Mouse (Mus musculus) CH12.LX (cell line): ENCODE measurements at regions not wholly inside any gene's neighbourhood (a gene's known extent, or its start where the extent isn't known, plus 50 kb on each side); places are given as distances from the start of the nearest gene placed in this dataset.

ENCODE experiments used
- DNase-seq: peaks from one replicate; pipeline ENCODE4 v3.0.0-alpha.2; 2013; ENCODE audit errors: extremely low read depth
- H3K27ac ChIP-seq: 2 replicates; pipeline ENCODE4 v1.5.1; 2012; ENCODE audit warnings: low read depth, mild to moderate bottlenecking, control low read depth, moderate library complexity; ENCODE audit not compliant: insufficient read depth
- H3K27me3 ChIP-seq: replicated peaks from 2 replicates; pipeline ENCODE3; 2012; ENCODE audit warnings: inconsistent platforms
- H3K36me3 ChIP-seq, 2 experiments: replicated peaks in 1 of 2; 2 replicates each; pipeline versions ENCODE3 to v1.6.1; 2012; ENCODE audit warnings: inconsistent platforms in 1 of 2, low read length in 1 of 2, mild to moderate bottlenecking in 1 of 2, mixed read lengths in 1 of 2, moderate library complexity in 1 of 2; ENCODE audit not compliant: control insufficient read depth in 1 of 2, insufficient read depth in 1 of 2
- H3K4me1 ChIP-seq, 2 experiments: 2 replicates each; pipeline ENCODE4 v1.6.1; 2012; ENCODE audit warnings: inconsistent platforms in 1 of 2, moderate library complexity in 1 of 2; ENCODE audit not compliant: insufficient read depth in 2 of 2, control insufficient read depth in 1 of 2
- H3K4me2 ChIP-seq: 2 replicates; pipeline ENCODE4 v1.6.1; 2012; ENCODE audit warnings: low read depth, mild to moderate bottlenecking, control low read depth; ENCODE audit not compliant: poor library complexity, insufficient read depth, severe bottlenecking
- H3K4me3 ChIP-seq, 3 experiments: fragments of 150-350 bp in 1 of 3; sonication (generic) in 1 of 3; replicated peaks in 1 of 3; 2 replicates each; pipeline versions ENCODE3 to v1.5.1; 2011 to 2012; ENCODE audit warnings: low read depth in 2 of 3, low read length in 2 of 3, mild to moderate bottlenecking in 2 of 3, moderate library complexity in 2 of 3, control low read depth in 1 of 3, improper control_type of control experiment in 1 of 3, inconsistent platforms in 1 of 3, mixed read lengths in 1 of 3; ENCODE audit not compliant: poor library complexity in 1 of 3
- H3K79me2 ChIP-seq: replicated peaks from 2 replicates; pipeline ENCODE4 v1.6.1; 2012; ENCODE audit warnings: mild to moderate bottlenecking, moderate library complexity; ENCODE audit not compliant: control insufficient read depth, poor library complexity, insufficient read depth, severe bottlenecking; ENCODE audit errors: extremely low read depth
- H3K9ac ChIP-seq: 2 replicates; pipeline ENCODE4 v1.6.1; 2012; ENCODE audit warnings: low read depth, mild to moderate bottlenecking, control low read depth, moderate library complexity; ENCODE audit not compliant: insufficient read depth
- H3K9me3 ChIP-seq: replicated peaks from 2 replicates; pipeline ENCODE3; 2012; ENCODE audit warnings: low read length, inconsistent platforms, mixed read lengths
- BHLHE40 ChIP-seq: IDR thresholded peaks from 2 replicates; pipeline ENCODE4 v1.6.1; 2011; ENCODE audit warnings: mild to moderate bottlenecking, low read depth, low read length, improper control_type of control experiment
- CHD1 ChIP-seq: IDR thresholded peaks from 2 replicates; pipeline ENCODE4 v1.6.1; 2012; ENCODE audit warnings: low read depth, low read length, improper control_type of control experiment, inconsistent platforms
- CHD2 ChIP-seq: IDR thresholded peaks from 2 replicates; pipeline ENCODE4 v1.6.1; 2011; ENCODE audit warnings: low read length, improper control_type of control experiment
- CTCF ChIP-seq, 2 experiments: IDR thresholded peaks in 1 of 2; conservative IDR thresholded peaks in 1 of 2; 2 replicates each; pipeline ENCODE4 v1.5.1; 2011 to 2012; ENCODE audit warnings: low read depth in 2 of 2, low read length in 2 of 2, improper control_type of control experiment in 1 of 2, inconsistent platforms in 1 of 2, mild to moderate bottlenecking in 1 of 2, moderate library complexity in 1 of 2
- ELF1 ChIP-seq: IDR thresholded peaks from 2 replicates; pipeline ENCODE4 v1.6.1; 2014; ENCODE audit warnings: low read depth, mild to moderate bottlenecking, inconsistent platforms, low read length, improper control_type of control experiment
- ETS1 ChIP-seq: conservative IDR thresholded peaks from 2 replicates; pipeline ENCODE4 v1.6.1; 2012; ENCODE audit warnings: low read depth, mild to moderate bottlenecking, inconsistent platforms, low read length, improper control_type of control experiment, moderate library complexity
- IRF4 ChIP-seq: IDR thresholded peaks from 2 replicates; pipeline ENCODE4 v1.6.1; 2014; ENCODE audit warnings: low read depth, mild to moderate bottlenecking, inconsistent platforms, low read length, improper control_type of control experiment
- KAT2A ChIP-seq: IDR thresholded peaks from 2 replicates; pipeline ENCODE4 v1.6.1; 2012; ENCODE audit warnings: low read length, improper control_type of control experiment, inconsistent platforms; ENCODE audit not compliant: insufficient replicate concordance
- MAZ ChIP-seq: IDR thresholded peaks from 2 replicates; pipeline ENCODE4 v1.6.1; 2012; ENCODE audit warnings: low read depth, mild to moderate bottlenecking, inconsistent platforms, low read length, improper control_type of control experiment, moderate library complexity
- MEF2A ChIP-seq: IDR thresholded peaks from 2 replicates; pipeline ENCODE4 v1.6.1; 2014; ENCODE audit warnings: low read depth, mild to moderate bottlenecking, inconsistent platforms, low read length, improper control_type of control experiment, borderline replicate concordance
- MYC ChIP-seq: IDR thresholded peaks from 2 replicates; pipeline ENCODE4 v1.6.1; 2011; ENCODE audit warnings: low read depth, mild to moderate bottlenecking, improper control_type of control experiment, low read length
- NELFE ChIP-seq: IDR thresholded peaks from 2 replicates; pipeline ENCODE4 v1.6.1; 2011; ENCODE audit warnings: low read depth, low read length, improper control_type of control experiment
- POLR2A ChIP-seq: IDR thresholded peaks from 2 replicates; pipeline ENCODE4 v1.6.1; 2011; ENCODE audit warnings: low read depth, mild to moderate bottlenecking, improper control_type of control experiment, low read length
- POLR2AphosphoS2 ChIP-seq: IDR thresholded peaks from 2 replicates; pipeline ENCODE4 v1.6.1; 2011; ENCODE audit warnings: low read depth, low read length, improper control_type of control experiment
- RAD21 ChIP-seq: IDR thresholded peaks from 2 replicates; pipeline ENCODE4 v1.6.1; 2011; ENCODE audit warnings: low read depth, mild to moderate bottlenecking, low read length, improper control_type of control experiment, moderate library complexity
- RCOR1 ChIP-seq: conservative IDR thresholded peaks from 2 replicates; pipeline ENCODE4 v1.6.1; 2012; ENCODE audit warnings: low read depth, mild to moderate bottlenecking, inconsistent platforms, low read length, improper control_type of control experiment
- TBP ChIP-seq: conservative IDR thresholded peaks from 2 replicates; pipeline ENCODE4 v1.6.1; 2011; ENCODE audit warnings: low read depth, low read length, improper control_type of control experiment
- TCF12 ChIP-seq: IDR thresholded peaks from 2 replicates; pipeline ENCODE4 v1.6.1; 2014; ENCODE audit warnings: low read depth, mild to moderate bottlenecking, inconsistent platforms, low read length, improper control_type of control experiment
- USF2 ChIP-seq: conservative IDR thresholded peaks from 2 replicates; pipeline ENCODE4 v1.6.1; 2011; ENCODE audit warnings: low read depth, low read length, improper control_type of control experiment
- ZC3H11A ChIP-seq: IDR thresholded peaks from 2 replicates; pipeline ENCODE4 v1.6.1; 2012; ENCODE audit warnings: low read depth, mild to moderate bottlenecking, inconsistent platforms, low read length, improper control_type of control experiment
- ZKSCAN1 ChIP-seq: IDR thresholded peaks from 2 replicates; pipeline ENCODE4 v1.6.1; 2012; ENCODE audit warnings: low read depth, inconsistent platforms, low read length, improper control_type of control experiment, borderline replicate concordance
- ZMIZ1 ChIP-seq: IDR thresholded peaks from 2 replicates; pipeline ENCODE4 v1.6.1; 2012; ENCODE audit warnings: low read depth, mild to moderate bottlenecking, inconsistent platforms, low read length, improper control_type of control experiment
- ZNF384 ChIP-seq: IDR thresholded peaks from 2 replicates; pipeline ENCODE4 v1.6.1; 2012; ENCODE audit warnings: low read depth, low read length, improper control_type of control experiment, inconsistent platforms
- dilution Hi-C: fragments of 300-500 bp; cut with MboI; formaldehyde crosslinking; loops from 2 replicates; pipeline ENCODE4 v1.14.3; 2020; ENCODE audit warnings: low sequenced_read_pairs; ENCODE audit not compliant: extremely low pct_unique_long_range_greater_than_20kb, extremely low pct_ligation_motif_present
- in situ Hi-C: fragments of 300-500 bp; cut with MboI; formaldehyde crosslinking; loops from 3 replicates; pipeline ENCODE4 v1.14.3; 2019; ENCODE audit warnings: low sequenced_read_pairs, low pct_ligation_motif_present, low pct_unique_long_range_greater_than_20kb, mixed read lengths

GRCm38 (mm10) chr14:31931971-31932370, 96.8 kb upstream of the Galnt15 start:
- H3K27ac ChIP-seq = no peak overlapping the region
- no peak overlapping the region for H3K9ac ChIP-seq
- no peaks in the 10 kb centered on the region for H3K27me3 ChIP-seq
- H3K4me1 ChIP-seq = 0 out of 4 replicates have a peak, but pooled peaks cover 0 to 5% of the 10 kb centered on the region in 2 experiments
- H3K9me3 ChIP-seq = no peaks in the 10 kb centered on the region
- no peaks in the 10 kb centered on the region for H3K79me2 ChIP-seq
- no peak overlapping the region for H3K4me2 ChIP-seq
- H3K4me3 ChIP-seq = no peak overlapping the region
- in situ Hi-C loops (loop anchor here (10.0 kb wide), 1 partner anchor 87 kb away; no protein-coding TSS in a partner anchor), dilution Hi-C loops (no loop called here)
- TF ChIP-seq USF2 (no peak), ZC3H11A (no peak), BHLHE40 (no peak), POLR2A (no peak), IRF4 (no peak), ZMIZ1 (no peak), CTCF (conservative IDR thresholded peaks at IDR 0.05 in 1 of 2, IDR thresholded peaks at IDR 0.05 in 1 of 2; ENCODE audit: low read depth in 2 of 2, low read length in 2 of 2) (no peak), CHD2 (no peak)
- H3K36me3 ChIP-seq = no peaks in the 10 kb centered on the region
- DNase-seq = no peak

GRCm38 (mm10) chr14:31933441-31933840, 95.3 kb upstream of the Galnt15 start:
- H3K4me3 ChIP-seq = no peak overlapping the region
- no peaks in the 10 kb centered on the region for H3K9me3 ChIP-seq
- H3K27ac ChIP-seq = no peak overlapping the region
- in situ Hi-C loops (loop anchor here (10.0 kb wide), 1 partner anchor 89 kb away; no protein-coding TSS in a partner anchor), dilution Hi-C loops (no loop called here)
- no peaks in the 10 kb centered on the region for H3K79me2 ChIP-seq
- no peaks in the 10 kb centered on the region for H3K27me3 ChIP-seq
- no peak for DNase-seq
- H3K4me1 ChIP-seq = 0 out of 4 replicates have a peak, but pooled peaks cover 0 to 5% of the 10 kb centered on the region in 2 experiments
- H3K9ac ChIP-seq = no peak overlapping the region
- H3K4me2 ChIP-seq = peak overlapping the region; percentile 88; the same call in 1 of the 2 replicates
- TF ChIP-seq RAD21 (no peak), POLR2AphosphoS2 (no peak), RCOR1 (no peak), ZNF384 (no peak), TCF12 (no peak), ELF1 (no peak), NELFE (no peak), KAT2A (no peak), MYC (no peak), ETS1 (no peak), TBP (no peak), CTCF (conservative IDR thresholded peaks at IDR 0.05 in 1 of 2, IDR thresholded peaks at IDR 0.05 in 1 of 2; ENCODE audit: low read depth in 2 of 2, low read length in 2 of 2) (no peak), MAZ (no peak), MEF2A (no peak), ZKSCAN1 (no peak), CHD1 (no peak)
- H3K36me3 ChIP-seq = no peaks in the 10 kb centered on the region
